7 mouse cellular contexts compared by ENCODE assay signal in genomic region chr17:6691596-6691995, GRCm38 (mm10). TPM values are rescaled to one million over a fixed set of nuclear protein-coding genes. Genes with fewer than 3 reads are reported as not detected.
DNase-seq lines count a peak whose midpoint lies in the region; ATAC-seq lines count a peak whose summit lies in the region.
"Not testable (repeated sequence)": the region's sequence is repeated elsewhere in the genome, so short reads cannot be mapped to it uniquely, and the experiment has no call there.

No protein-coding gene starts in this region.

- intact Hi-C loops in left cerebral cortex, postnatal 14 days (cut with DNase I), result not testable (repeated sequence)

- not testable (repeated sequence) for H3K9me3 ChIP-seq in midbrain, embryonic 10.5 days (replicated peaks)

- peak; percentile 77 for DNase-seq in adrenal gland, adult 2 months
- DNase-seq in gastrocnemius, postnatal 25 days, result peak; percentile 73
- DNase-seq in kidney, adult 18-20 months, result peak; percentile 88
- DNase-seq in left cerebral cortex, postnatal 14 days (ENCODE audit: low spot score in 2 of 2), result peak; percentile 96
- DNase-seq in midbrain, embryonic 10.5 days (ENCODE audit: low spot score), result peak; percentile 42
- peak; percentile 15 for DNase-seq in spleen, adult 12 weeks (ENCODE audit: low spot score)

- H3K4me1 ChIP-seq in midbrain, embryonic 10.5 days, result not testable (repeated sequence)

- ATAC-seq in common myeloid progenitor, adult 5-6 weeks (replicated peaks; ENCODE audit: low read depth, poor library complexity, severe bottlenecking), result peak; percentile 81

- not testable (repeated sequence) for H3K27ac ChIP-seq in midbrain, embryonic 10.5 days (replicated peaks)

- not testable (repeated sequence) for H3K4me3 ChIP-seq in midbrain, embryonic 10.5 days

- WGBS in midbrain, embryonic 10.5 days, result 13% methylated on average over 2 of the region's 2 CpGs

- H3K36me3 ChIP-seq in midbrain, embryonic 10.5 days, result not testable (repeated sequence)

- not testable (repeated sequence) for H3K27me3 ChIP-seq in midbrain, embryonic 10.5 days (ENCODE audit: low read depth, poor library complexity, severe bottlenecking)

RNA-seq across cellular contexts. Expression of gene Sytl3, which starts 32.7 kb away (rescaled TPM):
- total RNA-seq in adrenal gland, adult 2 months (2021), result under 1 TPM in 1 of 2 experiments, not detected in 1; 0.21 TPM
- not detected in 2 replicates for polyA plus RNA-seq in adrenal gland, adult 2 months (2012; rRNA removed)
- total RNA-seq in common myeloid progenitor, adult 5-6 weeks (2017), result 1.1 TPM in 1 of 2 replicates, not detected in the other
- under 1 TPM in 1 of 2 experiments, not detected in 1; 0.36 TPM for total RNA-seq in gastrocnemius, postnatal 25 days (2021)
- total RNA-seq in left cerebral cortex, postnatal 14 days (2021), result under 1 TPM; 0.32 to 0.70 TPM
- polyA plus RNA-seq in midbrain, embryonic 10.5 days (2016; fragmentation: Nextera tagmentation; extraction: Ambion mirVana), result 0.07 and 0.14 TPM in 2 replicates

RNA-seq across cellular contexts. Expression of gene Dynlt1f, which starts 35.9 kb away (rescaled TPM):
- 100 to 1,000 TPM in 1 of 2 experiments, 10 to 100 TPM in 1; 94.4 to 117 TPM for total RNA-seq in adrenal gland, adult 2 months (2021)
- polyA plus RNA-seq in adrenal gland, adult 2 months (2012; rRNA removed), result 14.7 and 22.9 TPM in 2 replicates
- 94.8 and 97.8 TPM in 2 replicates for total RNA-seq in common myeloid progenitor, adult 5-6 weeks (2017)
- total RNA-seq in gastrocnemius, postnatal 25 days (2021), result 10 to 100 TPM; 49.0 to 51.0 TPM
- total RNA-seq in left cerebral cortex, postnatal 14 days (2021), result 100 to 1,000 TPM; 107 to 114 TPM
- 291 and 297 TPM in 2 replicates for polyA plus RNA-seq in midbrain, embryonic 10.5 days (2016; fragmentation: Nextera tagmentation; extraction: Ambion mirVana)

Comparison
In these comparisons a context has a peak if more than half of its experiments do, and no peak if none do; other contexts are left out.
1. DNase-seq: peak in every context shown above with its lines; median percentile 96 in left cerebral cortex, postnatal 14 days; 88 in kidney, adult 18-20 months; 77 in adrenal gland, adult 2 months; 73 in gastrocnemius, postnatal 25 days; 42 in midbrain, embryonic 10.5 days; 15 in spleen, adult 12 weeks.